Mouse (Mus musculus) limb, embryonic 11.5 days (tissue): ENCODE results near the gene Fut8. TPM values are rescaled to one million over a fixed set of nuclear protein-coding genes. Genes with fewer than 3 reads are reported as not detected.

ENCODE experiments used
- ATAC-seq: fragments of 200-750 bp; cut with Nextera tagmentation; 2 replicates; pipeline ENCODE4 v1.8.0; 2017; ENCODE audit warnings: low read depth; ENCODE audit not compliant: insufficient number of reproducible peaks, low FRiP score, low TSS enrichment
- DNase-seq: peaks from one replicate; pipeline ENCODE4 v3.0.0-alpha.2; 2015; ENCODE audit warnings: low spot score
- H3K27ac ChIP-seq: fragments of 300-500 bp; sonication (generic); replicated peaks from 2 replicates; pipeline ENCODE4 v1.5.1; 2014; ENCODE audit warnings: low read depth, mild to moderate bottlenecking, low read length
- H3K27me3 ChIP-seq: fragments of 300-500 bp; sonication (generic); 2 replicates; pipeline ENCODE4 v1.6.1; 2014; ENCODE audit warnings: mild to moderate bottlenecking, low read length, mixed read lengths; ENCODE audit not compliant: control insufficient read depth, insufficient read depth
- H3K36me3 ChIP-seq: fragments of 300-500 bp; sonication (generic); 2 replicates; pipeline ENCODE4 v1.6.1; 2014; ENCODE audit warnings: mild to moderate bottlenecking, low read length, moderate library complexity, mixed read lengths; ENCODE audit not compliant: control insufficient read depth, insufficient read depth
- H3K4me1 ChIP-seq: fragments of 300-500 bp; sonication (generic); 2 replicates; pipeline ENCODE4 v1.6.1; 2014; ENCODE audit warnings: low read length, mixed read lengths; ENCODE audit not compliant: control insufficient read depth, insufficient read depth
- H3K4me2 ChIP-seq: fragments of 300-500 bp; sonication (generic); 2 replicates; pipeline ENCODE4 v1.6.1; 2014; ENCODE audit warnings: low read depth, mild to moderate bottlenecking, moderate library complexity; ENCODE audit not compliant: severe bottlenecking
- H3K4me3 ChIP-seq: fragments of 300-500 bp; sonication (generic); 2 replicates; pipeline ENCODE4 v1.5.1; 2014; ENCODE audit warnings: low read depth, low read length
- H3K9ac ChIP-seq: fragments of 300-500 bp; sonication (generic); 2 replicates; pipeline ENCODE4 v1.6.1; 2014; ENCODE audit warnings: mild to moderate bottlenecking, low read length
- H3K9me3 ChIP-seq: fragments of 300-500 bp; sonication (generic); 2 replicates; pipeline ENCODE4 v1.6.1; 2016; ENCODE audit warnings: low read length; ENCODE audit not compliant: control insufficient read depth
- WGBS: fragments of 180-500 bp; shearing (Covaris S2); extraction: QIAGEN DNeasy Blood & Tissue Kit; methylation state at CpG from one replicate; pipeline ENCODE4 v1.1.7; 2014; 5-methylcytosine and 5-hydroxymethylcytosine counted together
- polyA plus RNA-seq: library from polyadenylated mRNA; unstranded; fragments of >200 nt; fragmentation: Nextera tagmentation; extraction: Ambion mirVana; gene quantifications from 2 replicates; pipeline ENCODE4 v1.2.1, GENCODE M21; 2014

Fut8 gene
- polyA plus RNA-seq, 1 experiment from 2014 or later: 22.9 TPM

DNA sequence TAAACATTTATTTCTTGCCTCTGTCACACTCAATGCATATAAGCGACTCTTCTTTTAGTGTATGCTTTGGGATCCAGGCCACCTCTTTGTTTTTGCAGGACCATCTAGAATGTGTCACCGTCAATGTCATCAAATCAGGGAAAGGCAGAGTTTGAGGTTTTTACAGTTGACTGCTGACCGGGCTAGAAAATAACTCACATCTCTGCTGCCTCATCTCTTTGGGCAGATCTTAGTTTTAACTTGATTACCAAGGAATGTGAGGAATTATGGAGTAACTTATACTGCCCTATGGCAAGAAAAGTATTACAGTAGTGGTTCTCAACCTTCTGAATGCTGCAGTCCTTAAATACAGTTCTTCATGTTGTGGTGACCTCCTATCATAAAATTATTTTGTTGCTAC, 12.2 kb upstream of the Fut8 start:
- no peaks in the 10 kb centered on the region for H3K9me3 ChIP-seq
- WGBS: 82% methylated on average over 3 of the region's 3 CpGs
- H3K27me3 ChIP-seq: no peaks in the 10 kb centered on the region
- H3K4me3 ChIP-seq: no peak overlapping the region
- ATAC-seq: no peak
- no peak overlapping the region for H3K27ac ChIP-seq
- H3K36me3 ChIP-seq: no peaks in the 10 kb centered on the region
- H3K4me2 ChIP-seq: no peak overlapping the region
- H3K4me1 ChIP-seq: no peaks in the 10 kb centered on the region
- H3K9ac ChIP-seq: no peak overlapping the region
- DNase-seq: no peak

DNA sequence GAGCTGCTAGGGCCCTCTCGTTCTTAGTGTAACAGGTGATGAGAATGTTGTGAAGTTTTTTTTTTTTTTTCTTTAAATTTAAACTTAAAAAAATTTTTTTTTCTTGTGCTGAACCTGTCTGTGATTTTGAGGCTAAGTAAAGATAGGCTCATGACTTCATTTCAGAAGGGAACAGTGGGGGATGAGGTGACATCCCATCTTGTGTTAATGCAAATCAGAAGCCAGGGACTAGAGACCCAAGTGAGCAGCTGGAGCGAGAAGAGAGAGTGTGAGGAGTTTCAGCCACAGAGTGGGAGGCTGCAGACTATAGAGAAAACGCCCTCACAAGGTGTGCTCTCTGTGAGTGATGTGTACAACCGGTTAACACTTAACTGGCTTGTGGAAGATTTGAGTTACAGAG, 2.0 kb upstream of the Fut8 start:
- ATAC-seq: no peak
- 45% methylated on average over 4 of the region's 4 CpGs for WGBS

DNA sequence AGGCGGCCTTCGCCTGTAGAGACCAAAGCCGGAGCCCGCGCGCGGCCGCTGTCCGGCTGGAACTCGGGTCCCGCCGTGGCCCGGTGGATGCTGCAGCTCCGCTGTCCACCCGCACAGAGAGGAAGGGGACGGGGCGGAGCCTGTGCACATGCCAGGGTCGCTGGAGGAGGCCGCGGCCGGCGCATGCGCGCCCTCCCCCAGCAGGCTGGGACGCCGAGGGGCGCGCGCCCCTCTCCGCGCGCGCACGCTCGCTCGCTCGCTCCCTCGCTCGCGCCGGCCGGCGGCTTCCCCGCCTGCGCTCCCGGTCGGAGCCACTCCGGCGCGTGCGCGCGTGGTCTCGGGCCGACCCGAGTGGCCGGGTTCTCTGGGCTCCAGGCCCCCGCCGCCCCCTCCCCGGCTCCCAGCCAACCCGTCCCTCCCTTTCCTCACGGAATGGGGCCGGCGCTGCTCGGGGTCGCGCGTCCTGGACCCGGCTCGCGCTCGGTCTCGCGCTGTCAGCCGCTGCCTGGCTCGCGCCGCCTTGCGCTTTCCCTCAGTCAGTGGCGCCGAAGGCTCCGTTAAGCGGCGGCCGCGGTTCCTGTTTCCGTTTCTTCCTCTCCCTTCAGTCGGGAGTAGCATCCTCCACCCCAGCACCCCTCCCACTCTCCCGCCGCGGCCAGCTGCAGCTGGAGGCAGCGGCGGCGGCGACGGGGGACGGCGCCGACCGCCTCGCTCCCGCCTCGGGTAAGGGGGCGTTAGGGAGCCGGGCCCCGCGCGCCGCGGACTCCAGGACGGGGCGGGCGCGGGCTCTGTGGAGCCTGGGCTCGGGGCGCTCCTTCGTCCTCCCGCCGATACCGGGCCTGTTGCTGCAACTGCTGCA, 835 bp downstream of the Fut8 start:
- peak overlapping the region; percentile 93 for H3K9ac ChIP-seq
- no peaks in the 10 kb centered on the region for H3K27me3 ChIP-seq
- peak overlapping the region; percentile 56 for H3K4me3 ChIP-seq
- under 1% methylated on average over 81 of the region's 120 CpGs for WGBS
- 0 out of 2 replicates have a peak, but pooled peaks cover 4% of the 10 kb centered on the region for H3K4me1 ChIP-seq
- H3K36me3 ChIP-seq: no peaks in the 10 kb centered on the region
- H3K9me3 ChIP-seq: no peaks in the 10 kb centered on the region
- peak overlapping the region; percentile 90 for H3K27ac ChIP-seq
- DNase-seq (peak; percentile 91), ATAC-seq (peak; percentile 96)
- peak overlapping the region; percentile 90 for H3K4me2 ChIP-seq

More for the DNA sequence above, 2.0 kb upstream of the Fut8 start:
- no peaks in the 10 kb centered on the region for H3K36me3 ChIP-seq
- no peaks in the 10 kb centered on the region for H3K27me3 ChIP-seq
- no peak overlapping the region for H3K9ac ChIP-seq
- H3K4me2 ChIP-seq: no peak overlapping the region
- 0 out of 2 replicates have a peak, but pooled peaks cover 4% of the 10 kb centered on the region for H3K4me1 ChIP-seq
- no peak for DNase-seq
- H3K9me3 ChIP-seq: no peaks in the 10 kb centered on the region
- no peak overlapping the region for H3K27ac ChIP-seq
- no peak overlapping the region for H3K4me3 ChIP-seq

DNA sequence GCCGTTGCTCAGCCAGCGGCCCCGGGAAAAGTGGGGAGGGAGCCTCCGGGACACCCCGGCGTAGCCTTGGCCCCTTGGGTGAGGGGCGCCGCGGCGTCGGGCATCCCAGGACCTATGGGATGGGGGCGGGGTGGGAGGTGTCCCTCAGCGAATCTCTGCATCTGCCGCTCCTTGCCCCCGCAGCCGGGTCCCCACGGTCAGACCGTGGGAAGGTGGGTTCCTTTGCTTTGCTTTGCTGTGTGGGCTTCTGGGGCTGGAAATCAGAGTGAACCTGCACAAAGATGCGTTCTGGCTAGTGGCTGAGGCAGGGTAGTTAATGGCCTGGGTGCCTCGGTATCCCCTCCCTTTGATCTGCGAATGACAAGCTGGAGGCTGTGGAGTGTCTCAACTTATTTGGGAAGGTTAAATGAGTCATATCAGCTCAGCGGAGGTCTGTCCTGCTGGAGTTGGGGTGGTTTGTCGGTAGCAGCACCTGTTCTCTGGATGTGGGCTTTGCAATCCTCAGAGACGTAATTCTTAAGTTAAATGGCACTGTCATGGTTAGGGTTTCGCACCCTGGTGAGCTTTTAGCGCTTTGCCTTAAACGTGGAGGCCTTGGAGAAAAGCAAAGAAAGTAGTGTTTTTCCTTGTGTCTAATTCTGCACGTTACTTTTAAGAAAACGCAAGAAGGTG, 1.6 kb downstream of the Fut8 start:
- Histone ChIP-seq H3K9me3 (no peaks in the 10 kb centered on the region), H3K27me3 (no peaks in the 10 kb centered on the region), H3K36me3 (no peaks in the 10 kb centered on the region), H3K4me3 (peak overlapping the region; percentile 56), H3K4me1 (0 out of 2 replicates have a peak, but pooled peaks cover 4% of the 10 kb centered on the region), H3K4me2 (peak overlapping the region; percentile 90), H3K9ac (peak overlapping the region; percentile 93), H3K27ac (peak overlapping the region; percentile 90)
- 1% methylated on average over 28 of the region's 29 CpGs for WGBS
- DNase-seq: no peak
- peak; percentile 8; the same call in 1 of the 2 replicates for ATAC-seq

DNA sequence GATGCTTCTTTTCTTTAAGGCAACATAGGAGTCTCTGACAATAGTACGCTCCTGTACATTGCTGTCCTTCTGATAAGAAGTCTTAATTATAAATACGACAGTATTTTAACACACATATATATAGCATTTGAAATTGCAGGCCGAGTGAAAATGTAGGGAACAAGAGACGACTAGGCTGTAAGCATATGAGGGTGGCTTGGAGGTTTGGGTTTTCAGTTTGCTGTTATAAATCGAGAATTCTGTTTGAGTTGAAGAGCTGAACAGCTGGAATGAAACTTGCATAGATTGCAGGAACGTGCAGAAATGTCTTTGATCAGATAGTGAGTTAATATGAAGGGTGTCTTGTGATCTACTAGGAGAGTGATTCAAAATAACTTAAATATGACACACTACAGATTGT, 2.4 kb downstream of the Fut8 start:
- no peak for DNase-seq
- WGBS: 56% methylated on average over 6 of the region's 6 CpGs
- ATAC-seq: no peak
- Histone ChIP-seq H3K9me3 (no peaks in the 10 kb centered on the region), H3K4me3 (no peak overlapping the region), H3K27ac (no peak overlapping the region), H3K36me3 (no peaks in the 10 kb centered on the region), H3K27me3 (no peaks in the 10 kb centered on the region), H3K9ac (no peak overlapping the region), H3K4me1 (0 out of 2 replicates have a peak, but pooled peaks cover 4% of the 10 kb centered on the region), H3K4me2 (no peak overlapping the region)

DNA sequence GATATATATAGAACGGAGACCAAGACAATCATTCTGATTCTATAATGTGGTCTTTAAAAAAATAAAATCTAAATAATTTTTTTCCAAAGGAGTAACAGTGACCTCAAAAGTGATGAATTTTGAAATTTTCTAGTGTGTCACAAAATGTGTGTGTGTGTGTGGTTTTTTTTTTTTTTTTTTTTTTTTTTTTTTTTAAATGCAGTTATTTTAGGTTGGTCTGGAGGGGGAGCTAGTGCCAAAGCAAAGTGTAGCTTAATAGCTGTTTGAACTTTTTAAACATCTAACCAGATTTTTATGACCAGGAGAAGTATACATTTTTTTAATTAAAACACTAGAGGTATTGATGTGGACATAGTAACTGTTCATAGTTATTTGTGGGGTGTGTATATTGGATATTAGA, 2.9 kb downstream of the Fut8 start:
- no peaks in the 10 kb centered on the region for H3K9me3 ChIP-seq
- no peak for DNase-seq
- no peaks in the 10 kb centered on the region for H3K27me3 ChIP-seq
- no peak overlapping the region for H3K9ac ChIP-seq
- no peak overlapping the region for H3K4me3 ChIP-seq
- WGBS: 76% methylated on average over 1 of the region's 1 CpGs
- no peak overlapping the region for H3K4me2 ChIP-seq
- no peaks in the 10 kb centered on the region for H3K36me3 ChIP-seq
- H3K27ac ChIP-seq: no peak overlapping the region
- no peak for ATAC-seq
- H3K4me1 ChIP-seq: 0 out of 2 replicates have a peak, but pooled peaks cover 4% of the 10 kb centered on the region

DNA sequence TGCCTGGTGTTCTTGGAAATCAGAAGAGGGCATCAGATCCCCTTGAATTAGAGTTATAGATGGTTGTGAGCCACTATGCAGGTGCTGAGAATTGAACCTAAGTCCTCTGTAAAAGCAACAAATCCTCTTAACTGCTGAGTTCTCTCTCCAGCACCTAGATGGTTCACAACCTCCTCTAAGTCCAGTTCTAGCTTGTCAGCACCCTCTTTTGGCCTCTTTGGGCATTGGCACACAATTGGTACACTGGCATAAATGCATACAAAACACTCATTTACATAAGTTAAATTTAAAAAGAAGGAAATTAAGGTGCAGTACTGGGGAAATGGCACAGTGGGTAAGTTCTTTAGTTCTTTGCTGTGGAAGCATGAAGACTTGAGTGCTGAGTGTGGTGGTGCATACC, 24.7 kb downstream of the Fut8 start:
- no peaks in the 10 kb centered on the region for H3K36me3 ChIP-seq
- DNase-seq (no peak), ATAC-seq (no peak)
- H3K4me1 ChIP-seq: no peaks in the 10 kb centered on the region
- H3K4me3 ChIP-seq: no peak overlapping the region
- H3K9me3 ChIP-seq: no peaks in the 10 kb centered on the region
- no peaks in the 10 kb centered on the region for H3K27me3 ChIP-seq
- no peak overlapping the region for H3K9ac ChIP-seq
- H3K4me2 ChIP-seq: no peak overlapping the region
- H3K27ac ChIP-seq: no peak overlapping the region

DNA sequence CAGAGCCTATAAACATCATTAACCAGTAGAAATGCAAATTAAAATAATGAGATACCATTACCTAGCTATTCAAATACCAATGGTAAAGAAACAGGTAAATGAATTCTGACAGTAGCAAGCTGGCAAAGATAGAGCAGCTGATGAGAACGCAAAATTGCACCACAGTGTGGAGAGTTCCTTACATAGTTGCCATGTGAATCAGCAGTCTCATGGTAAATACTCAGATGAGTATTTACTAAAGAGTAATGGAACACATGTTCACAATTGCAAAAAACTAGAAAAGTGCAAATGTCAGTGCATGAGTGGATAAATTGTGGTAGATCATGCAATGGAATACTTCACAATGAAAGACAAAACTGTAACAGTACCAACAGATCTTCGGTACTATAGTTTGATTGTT, 25.9 kb downstream of the Fut8 start:
- no peaks in the 10 kb centered on the region for H3K9me3 ChIP-seq
- WGBS: 94% methylated on average over 2 of the region's 2 CpGs
- ATAC-seq: no peak
- H3K4me2 ChIP-seq: no peak overlapping the region
- H3K4me3 ChIP-seq: no peak overlapping the region
- no peaks in the 10 kb centered on the region for H3K36me3 ChIP-seq
- H3K27me3 ChIP-seq: no peaks in the 10 kb centered on the region
- DNase-seq: no peak
- no peak overlapping the region for H3K27ac ChIP-seq
- H3K9ac ChIP-seq: no peak overlapping the region
- H3K4me1 ChIP-seq: no peaks in the 10 kb centered on the region
